Mouse (Mus musculus): Measurements from ENCODE around the gene Camk1d. TPM values are rescaled to one million over a fixed set of nuclear protein-coding genes. Genes with fewer than 3 reads are reported as not detected.

Gene Camk1d
- polyA plus RNA-seq, 1 experiment from 2014 or later = 5.6 TPM

GRCm38 (mm10) chr2:5709911-5710310 lies 4.4 kb downstream of the Camk1d start:
- H3K4me3 ChIP-seq (ENCODE audit: control insufficient read depth in 1 of 2, insufficient read depth in 1 of 2, low read depth in 1 of 2, low read length in 2 of 2) = no peak overlapping the region
- H3K36me3 ChIP-seq (ENCODE audit: control insufficient read depth, insufficient read depth, low read length) = no peaks in the 10 kb centered on the region
- H3K4me2 ChIP-seq (ENCODE audit: low read length) = no peak overlapping the region
- H3K9me3 ChIP-seq (ENCODE audit: control insufficient read depth, low read length) = no peaks in the 10 kb centered on the region
- H3K27me3 ChIP-seq (ENCODE audit: control insufficient read depth, insufficient read depth, low read length) = peaks cover 14% of the 10 kb centered on the region
- H3K27ac ChIP-seq (replicated peaks in 1 of 2; ENCODE audit: control insufficient read depth in 1 of 2, insufficient read depth in 1 of 2, low read depth in 2 of 2, low read length in 2 of 2) = no peak overlapping the region
- H3K9ac ChIP-seq (ENCODE audit: low read length) = no peak overlapping the region
- ATAC-seq (ENCODE audit: insufficient number of reproducible peaks, insufficient read depth, low FRiP score, low read depth) = no peak
- 84% methylated on average over 4 of the region's 4 CpGs for WGBS
- peaks cover 6 to 8% of the 10 kb centered on the region in 2 experiments; a peak in 3 of 4 replicates for H3K4me1 ChIP-seq (ENCODE audit: control insufficient read depth in 2 of 2, insufficient read depth in 2 of 2, low read length in 2 of 2)

- Histone ChIP-seq H3K27ac (replicated peaks in 1 of 2; ENCODE audit: control insufficient read depth in 1 of 2, insufficient read depth in 1 of 2, low read depth in 2 of 2, low read length in 2 of 2) (no peak overlapping the region), H3K9ac (ENCODE audit: low read length) (no peak overlapping the region), H3K36me3 (ENCODE audit: control insufficient read depth, insufficient read depth, low read length) (no peaks in the 10 kb centered on the region), H3K4me3 (ENCODE audit: control insufficient read depth in 1 of 2, insufficient read depth in 1 of 2, low read depth in 1 of 2, low read length in 2 of 2) (no peak overlapping the region), H3K4me2 (ENCODE audit: low read length) (no peak overlapping the region), H3K9me3 (ENCODE audit: control insufficient read depth, low read length) (no peaks in the 10 kb centered on the region), H3K27me3 (ENCODE audit: control insufficient read depth, insufficient read depth, low read length) (peaks cover 14% of the 10 kb centered on the region), H3K4me1 (ENCODE audit: control insufficient read depth in 2 of 2, insufficient read depth in 2 of 2, low read length in 2 of 2) (peaks cover under 1 to 4% of the 10 kb centered on the region in 2 experiments; a peak in 3 of 4 replicates)
- WGBS = 68% methylated on average over 10 of the region's 10 CpGs
- ATAC-seq (ENCODE audit: insufficient number of reproducible peaks, insufficient read depth, low FRiP score, low read depth) = no peak
These were observed 6.2 kb downstream of the Camk1d start for GRCm38 (mm10) chr2:5707871-5708733.

GRCm38 (mm10) chr2:5706618-5707017 lies 7.7 kb downstream of the Camk1d start:
- H3K36me3 ChIP-seq (ENCODE audit: control insufficient read depth, insufficient read depth, low read length) = no peaks in the 10 kb centered on the region
- H3K9me3 ChIP-seq (ENCODE audit: control insufficient read depth, low read length) = no peaks in the 10 kb centered on the region
- WGBS = 80% methylated on average over 4 of the region's 4 CpGs
- H3K4me1 ChIP-seq (ENCODE audit: control insufficient read depth in 2 of 2, insufficient read depth in 2 of 2, low read length in 2 of 2) = no peaks in the 10 kb centered on the region; a peak in 1 of 4 replicates
- H3K4me2 ChIP-seq (ENCODE audit: low read length) = no peak overlapping the region
- H3K9ac ChIP-seq (ENCODE audit: low read length) = no peak overlapping the region
- H3K27ac ChIP-seq (replicated peaks in 1 of 2; ENCODE audit: control insufficient read depth in 1 of 2, insufficient read depth in 1 of 2, low read depth in 2 of 2, low read length in 2 of 2) = no peak overlapping the region
- no peak overlapping the region for H3K4me3 ChIP-seq (ENCODE audit: control insufficient read depth in 1 of 2, insufficient read depth in 1 of 2, low read depth in 1 of 2, low read length in 2 of 2)
- ATAC-seq (ENCODE audit: insufficient number of reproducible peaks, insufficient read depth, low FRiP score, low read depth) = no peak
- no peaks in the 10 kb centered on the region for H3K27me3 ChIP-seq (ENCODE audit: control insufficient read depth, insufficient read depth, low read length)

- Histone ChIP-seq H3K9me3 (ENCODE audit: control insufficient read depth, low read length) (no peaks in the 10 kb centered on the region), H3K4me2 (ENCODE audit: low read length) (no peak overlapping the region), H3K36me3 (ENCODE audit: control insufficient read depth, insufficient read depth, low read length) (no peaks in the 10 kb centered on the region), H3K9ac (ENCODE audit: low read length) (no peak overlapping the region), H3K27me3 (ENCODE audit: control insufficient read depth, insufficient read depth, low read length) (no peaks in the 10 kb centered on the region), H3K27ac (replicated peaks in 1 of 2; ENCODE audit: control insufficient read depth in 1 of 2, insufficient read depth in 1 of 2, low read depth in 2 of 2, low read length in 2 of 2) (no peak overlapping the region), H3K4me1 (ENCODE audit: control insufficient read depth in 2 of 2, insufficient read depth in 2 of 2, low read length in 2 of 2) (peaks cover 0 to 8% of the 10 kb centered on the region in 2 experiments; a peak in 1 of 4 replicates), H3K4me3 (ENCODE audit: control insufficient read depth in 1 of 2, insufficient read depth in 1 of 2, low read depth in 1 of 2, low read length in 2 of 2) (no peak overlapping the region)
- no peak for ATAC-seq (ENCODE audit: insufficient number of reproducible peaks, insufficient read depth, low FRiP score, low read depth)
- 90% methylated on average over 2 of the region's 2 CpGs for WGBS
These were observed 11.9 kb downstream of the Camk1d start for GRCm38 (mm10) chr2:5702370-5702769.

DNA sequence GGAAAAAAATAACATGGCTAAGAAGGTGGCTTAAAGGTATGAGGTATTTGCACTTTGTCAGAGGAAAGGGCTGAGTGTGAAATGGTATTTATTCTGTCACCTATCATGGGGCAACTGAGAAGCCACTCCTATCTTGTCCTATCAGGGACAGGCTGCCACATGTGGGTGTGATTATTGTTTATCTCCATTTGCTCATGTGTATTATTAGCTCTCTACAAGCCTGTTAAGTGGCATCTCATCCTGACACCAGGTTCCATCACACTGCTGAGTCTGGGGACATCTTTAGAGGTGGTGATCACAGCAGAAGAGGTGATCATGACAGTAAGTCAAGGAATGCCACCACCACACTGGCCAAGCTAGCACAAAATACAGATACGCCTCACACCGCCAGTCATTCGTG lies 13.4 kb downstream of the Camk1d start:
- no peak overlapping the region for H3K27ac ChIP-seq (replicated peaks in 1 of 2; ENCODE audit: control insufficient read depth in 1 of 2, insufficient read depth in 1 of 2, low read depth in 2 of 2, low read length in 2 of 2)
- WGBS = 83% methylated on average over 3 of the region's 3 CpGs
- no peak overlapping the region for H3K9ac ChIP-seq (ENCODE audit: low read length)
- no peak overlapping the region for H3K4me2 ChIP-seq (ENCODE audit: low read length)
- H3K4me3 ChIP-seq (ENCODE audit: control insufficient read depth in 1 of 2, insufficient read depth in 1 of 2, low read depth in 1 of 2, low read length in 2 of 2) = no peak overlapping the region
- peaks cover 0 to 8% of the 10 kb centered on the region in 2 experiments; a peak in 1 of 4 replicates for H3K4me1 ChIP-seq (ENCODE audit: control insufficient read depth in 2 of 2, insufficient read depth in 2 of 2, low read length in 2 of 2)
- H3K36me3 ChIP-seq (ENCODE audit: control insufficient read depth, insufficient read depth, low read length) = no peaks in the 10 kb centered on the region
- H3K27me3 ChIP-seq (ENCODE audit: control insufficient read depth, insufficient read depth, low read length) = no peaks in the 10 kb centered on the region
- ATAC-seq (ENCODE audit: insufficient number of reproducible peaks, insufficient read depth, low FRiP score, low read depth) = no peak
- no peaks in the 10 kb centered on the region for H3K9me3 ChIP-seq (ENCODE audit: control insufficient read depth, low read length)

DNA sequence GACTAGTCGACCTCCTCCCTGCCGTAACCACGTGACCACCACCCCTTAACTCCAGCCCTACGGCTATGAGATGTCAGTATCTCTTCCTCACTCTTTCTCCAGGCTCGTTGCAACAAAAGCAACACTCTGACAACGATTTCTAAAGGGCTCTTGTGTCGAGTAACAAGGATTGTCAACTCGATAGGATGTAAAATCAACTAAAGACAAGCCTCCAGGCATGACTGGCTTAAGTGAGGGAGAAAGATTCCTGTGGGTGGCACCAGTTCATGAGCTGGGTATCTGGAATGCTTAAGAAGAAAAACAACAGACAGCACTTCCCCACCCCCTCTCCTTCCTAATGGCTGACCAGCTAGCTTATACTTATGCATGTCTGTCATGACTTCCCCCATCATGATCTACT lies 15.9 kb downstream of the Camk1d start:
- no peak overlapping the region for H3K4me2 ChIP-seq (ENCODE audit: low read length)
- WGBS = 21% methylated on average over 8 of the region's 8 CpGs

GRCm38 (mm10) chr2:5694094-5694493 lies 20.2 kb downstream of the Camk1d start:
- no peak for ATAC-seq (ENCODE audit: insufficient number of reproducible peaks, insufficient read depth, low FRiP score, low read depth)
- Histone ChIP-seq H3K27me3 (ENCODE audit: control insufficient read depth, insufficient read depth, low read length) (no peaks in the 10 kb centered on the region), H3K9me3 (ENCODE audit: control insufficient read depth, low read length) (no peaks in the 10 kb centered on the region), H3K4me2 (ENCODE audit: low read length) (no peak overlapping the region), H3K36me3 (ENCODE audit: control insufficient read depth, insufficient read depth, low read length) (no peaks in the 10 kb centered on the region), H3K4me3 (ENCODE audit: control insufficient read depth in 1 of 2, insufficient read depth in 1 of 2, low read depth in 1 of 2, low read length in 2 of 2) (no peak overlapping the region), H3K4me1 (ENCODE audit: control insufficient read depth in 2 of 2, insufficient read depth in 2 of 2, low read length in 2 of 2) (peaks cover 0 to 8% of the 10 kb centered on the region in 2 experiments; a peak in 1 of 4 replicates), H3K9ac (ENCODE audit: low read length) (no peak overlapping the region), H3K27ac (replicated peaks in 1 of 2; ENCODE audit: control insufficient read depth in 1 of 2, insufficient read depth in 1 of 2, low read depth in 2 of 2, low read length in 2 of 2) (no peak overlapping the region)
- WGBS = 82% methylated on average over 9 of the region's 9 CpGs

More for the DNA sequence above, 15.9 kb downstream of the Camk1d start:
- H3K4me1 ChIP-seq (ENCODE audit: control insufficient read depth in 2 of 2, insufficient read depth in 2 of 2, low read length in 2 of 2) = peaks cover 0 to 8% of the 10 kb centered on the region in 2 experiments; a peak in 1 of 4 replicates
- H3K4me3 ChIP-seq (ENCODE audit: control insufficient read depth in 1 of 2, insufficient read depth in 1 of 2, low read depth in 1 of 2, low read length in 2 of 2) = no peak overlapping the region
- no peak overlapping the region for H3K27ac ChIP-seq (replicated peaks in 1 of 2; ENCODE audit: control insufficient read depth in 1 of 2, insufficient read depth in 1 of 2, low read depth in 2 of 2, low read length in 2 of 2)
- H3K9ac ChIP-seq (ENCODE audit: low read length) = no peak overlapping the region
- ATAC-seq (ENCODE audit: insufficient number of reproducible peaks, insufficient read depth, low FRiP score, low read depth) = no peak
- H3K36me3 ChIP-seq (ENCODE audit: control insufficient read depth, insufficient read depth, low read length) = no peaks in the 10 kb centered on the region
- no peaks in the 10 kb centered on the region for H3K9me3 ChIP-seq (ENCODE audit: control insufficient read depth, low read length)
- no peaks in the 10 kb centered on the region for H3K27me3 ChIP-seq (ENCODE audit: control insufficient read depth, insufficient read depth, low read length)

All from heart, embryonic 14.5 days (tissue).